Mouse (Mus musculus) midbrain, embryonic 13.5 days (tissue): ENCODE measurements around the gene Bcor. TPM values are rescaled to one million over a fixed set of nuclear protein-coding genes. Genes with fewer than 3 reads are reported as not detected.

Source experiments
- ATAC-seq: fragments of 200-750 bp; cut with Nextera tagmentation; 2 replicates; pipeline ENCODE4 v1.8.0; 2017; ENCODE audit warnings: mild to moderate bottlenecking, moderate TSS enrichment, moderate library complexity
- H3K27ac ChIP-seq: fragments of 300-500 bp; sonication (generic); 2 replicates; pipeline ENCODE4 v1.5.1; 2015; ENCODE audit warnings: inconsistent platforms, mild to moderate bottlenecking, moderate library complexity
- H3K27me3 ChIP-seq: fragments of 300-500 bp; sonication (generic); 2 replicates; pipeline ENCODE4 v1.6.1; 2015; ENCODE audit warnings: mild to moderate bottlenecking, inconsistent platforms
- H3K36me3 ChIP-seq: fragments of 300-500 bp; sonication (generic); 2 replicates; pipeline ENCODE4 v1.6.1; 2015; ENCODE audit warnings: mild to moderate bottlenecking, inconsistent platforms
- H3K4me1 ChIP-seq: fragments of 300-500 bp; sonication (generic); replicated peaks from 2 replicates; pipeline ENCODE4 v1.6.1; 2015; ENCODE audit warnings: inconsistent platforms
- H3K4me2 ChIP-seq: fragments of 300-500 bp; sonication (generic); replicated peaks from 2 replicates; pipeline ENCODE4 v1.6.1; 2015; ENCODE audit warnings: moderate library complexity, mild to moderate bottlenecking, inconsistent platforms
- H3K4me3 ChIP-seq: fragments of 300-500 bp; sonication (generic); replicated peaks from 2 replicates; pipeline ENCODE4 v1.5.1; 2015; ENCODE audit warnings: mild to moderate bottlenecking, inconsistent platforms
- H3K9ac ChIP-seq: fragments of 300-500 bp; sonication (generic); replicated peaks from 2 replicates; pipeline ENCODE4 v1.6.1; 2015; ENCODE audit warnings: mild to moderate bottlenecking, inconsistent platforms
- H3K9me3 ChIP-seq: fragments of 300-500 bp; sonication (generic); 2 replicates; pipeline ENCODE4 v1.6.1; 2016; ENCODE audit warnings: mild to moderate bottlenecking, inconsistent platforms
- WGBS: fragments of 180-500 bp; shearing (Covaris S2); methylation state at CpG from one replicate; pipeline ENCODE4 v1.1.7; 2015; 5-methylcytosine and 5-hydroxymethylcytosine counted together
- polyA plus RNA-seq: library from polyadenylated mRNA; unstranded; fragments of >200 nt; fragmentation: Nextera tagmentation; extraction: Ambion mirVana; gene quantifications from 2 replicates; pipeline ENCODE4 v1.2.1, GENCODE M21; 2015

The Bcor gene
- polyA plus RNA-seq, 1 experiment from 2014 or later = 25.4 TPM

DNA sequence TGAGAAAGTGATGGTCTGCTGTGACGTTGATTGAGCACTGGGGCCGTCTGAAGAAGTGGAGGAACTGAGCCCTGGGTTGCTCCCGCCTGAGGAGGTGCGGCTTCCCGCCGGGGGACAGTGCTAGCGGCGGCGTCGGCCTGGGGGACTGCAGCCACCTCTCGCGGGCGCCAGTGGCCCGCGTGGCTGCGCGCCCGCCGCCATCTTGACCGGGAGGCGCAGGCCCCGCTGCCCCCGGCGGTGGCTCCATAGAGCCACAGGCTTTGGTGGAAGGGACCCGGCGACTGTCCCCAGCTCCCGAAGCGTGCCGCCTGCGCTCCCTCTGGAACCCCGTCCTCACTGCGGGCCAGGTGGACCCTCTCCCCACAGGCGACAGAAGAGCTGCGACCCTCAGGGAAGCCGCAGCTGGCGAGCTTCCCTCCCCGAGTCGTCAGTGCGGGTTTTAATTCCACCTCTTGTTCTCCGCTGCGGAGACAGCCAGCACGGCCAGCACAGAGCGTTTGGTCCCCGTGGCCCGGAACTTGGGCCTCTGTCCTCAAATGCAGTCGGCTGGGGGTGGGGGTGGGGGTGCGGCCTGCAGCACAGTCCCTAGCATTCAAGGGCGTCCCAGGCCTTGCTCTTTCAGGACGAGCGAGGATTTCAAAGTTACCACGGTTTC, 19.9 kb downstream of the Bcor start:
- Histone ChIP-seq H3K27me3 (peaks cover 78% of the 10 kb centered on the region), H3K27ac (no peak overlapping the region), H3K4me2 (peak overlapping the region; percentile 56), H3K9me3 (no peaks in the 10 kb centered on the region), H3K4me1 (peaks cover 35% of the 10 kb centered on the region), H3K36me3 (no peaks in the 10 kb centered on the region), H3K4me3 (peak overlapping the region; percentile 34), H3K9ac (peak overlapping the region; percentile 49)
- no peak for ATAC-seq
- 3% methylated on average over 43 of the region's 51 CpGs for WGBS

DNA sequence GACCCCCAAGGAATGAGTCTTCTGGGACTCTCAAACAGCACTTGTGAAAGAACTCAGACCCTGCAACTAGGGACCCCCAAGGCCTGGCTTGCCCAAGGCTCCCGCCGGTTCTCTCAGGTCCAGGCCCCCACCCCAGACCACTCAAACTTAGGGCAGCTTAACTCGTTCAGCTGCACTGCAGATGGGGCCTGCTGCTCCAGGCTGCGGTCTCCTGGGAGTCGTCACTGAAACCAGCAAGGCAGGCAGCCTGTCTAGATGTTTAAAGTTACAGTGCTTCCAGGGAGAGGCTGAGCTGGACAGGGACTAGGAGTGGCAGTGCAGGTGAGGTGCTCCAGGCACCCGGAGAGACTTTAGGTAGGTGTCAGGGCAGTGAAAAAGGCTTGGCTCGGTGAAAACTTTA, 21.9 kb downstream of the Bcor start:
- H3K9ac ChIP-seq = no peak overlapping the region
- no peak overlapping the region for H3K4me2 ChIP-seq
- peaks cover 49% of the 10 kb centered on the region for H3K4me1 ChIP-seq
- H3K36me3 ChIP-seq = no peaks in the 10 kb centered on the region
- H3K27ac ChIP-seq = no peak overlapping the region
- WGBS = 17% methylated on average over 7 of the region's 7 CpGs
- no peaks in the 10 kb centered on the region for H3K9me3 ChIP-seq
- no peak overlapping the region for H3K4me3 ChIP-seq
- H3K27me3 ChIP-seq = peaks cover 89% of the 10 kb centered on the region
- no peak for ATAC-seq

DNA sequence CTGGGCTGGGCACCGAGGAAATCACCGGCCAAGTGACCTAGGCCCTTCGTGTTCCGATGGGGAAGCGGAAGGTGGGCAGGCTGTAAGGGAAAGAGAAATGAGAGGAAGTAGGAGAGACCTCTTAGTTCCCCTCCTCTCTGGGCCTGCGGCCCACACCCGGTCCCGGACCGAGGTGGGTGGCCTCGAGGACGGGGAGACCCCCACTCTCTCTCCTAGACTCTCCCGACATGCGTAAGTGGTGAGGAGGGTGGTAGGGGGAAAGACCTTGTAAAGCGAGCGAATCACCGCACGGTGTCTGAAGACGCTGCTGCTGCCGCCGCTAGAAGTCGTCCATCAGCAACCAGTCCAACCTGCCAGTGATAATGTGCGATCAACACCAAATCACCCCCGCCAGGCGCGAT, 23.0 kb downstream of the Bcor start:
- Histone ChIP-seq H3K4me1 (peaks cover 51% of the 10 kb centered on the region), H3K27me3 (peaks cover 90% of the 10 kb centered on the region), H3K9me3 (no peaks in the 10 kb centered on the region), H3K9ac (peak overlapping the region; percentile 65), H3K4me3 (peak overlapping the region; percentile 36), H3K4me2 (peak overlapping the region; percentile 64), H3K36me3 (no peaks in the 10 kb centered on the region), H3K27ac (peak overlapping the region; percentile 92)
- ATAC-seq = no peak
- WGBS = 1% methylated on average over 25 of the region's 25 CpGs

GRCm38 (mm10) chrX:12136261-12137101, 23.7 kb downstream of the Bcor start:
- 2% methylated on average over 50 of the region's 50 CpGs for WGBS
- H3K27me3 ChIP-seq = peaks cover 90% of the 10 kb centered on the region
- ATAC-seq = peak; percentile 40; the same call in 1 of the 2 replicates

DNA sequence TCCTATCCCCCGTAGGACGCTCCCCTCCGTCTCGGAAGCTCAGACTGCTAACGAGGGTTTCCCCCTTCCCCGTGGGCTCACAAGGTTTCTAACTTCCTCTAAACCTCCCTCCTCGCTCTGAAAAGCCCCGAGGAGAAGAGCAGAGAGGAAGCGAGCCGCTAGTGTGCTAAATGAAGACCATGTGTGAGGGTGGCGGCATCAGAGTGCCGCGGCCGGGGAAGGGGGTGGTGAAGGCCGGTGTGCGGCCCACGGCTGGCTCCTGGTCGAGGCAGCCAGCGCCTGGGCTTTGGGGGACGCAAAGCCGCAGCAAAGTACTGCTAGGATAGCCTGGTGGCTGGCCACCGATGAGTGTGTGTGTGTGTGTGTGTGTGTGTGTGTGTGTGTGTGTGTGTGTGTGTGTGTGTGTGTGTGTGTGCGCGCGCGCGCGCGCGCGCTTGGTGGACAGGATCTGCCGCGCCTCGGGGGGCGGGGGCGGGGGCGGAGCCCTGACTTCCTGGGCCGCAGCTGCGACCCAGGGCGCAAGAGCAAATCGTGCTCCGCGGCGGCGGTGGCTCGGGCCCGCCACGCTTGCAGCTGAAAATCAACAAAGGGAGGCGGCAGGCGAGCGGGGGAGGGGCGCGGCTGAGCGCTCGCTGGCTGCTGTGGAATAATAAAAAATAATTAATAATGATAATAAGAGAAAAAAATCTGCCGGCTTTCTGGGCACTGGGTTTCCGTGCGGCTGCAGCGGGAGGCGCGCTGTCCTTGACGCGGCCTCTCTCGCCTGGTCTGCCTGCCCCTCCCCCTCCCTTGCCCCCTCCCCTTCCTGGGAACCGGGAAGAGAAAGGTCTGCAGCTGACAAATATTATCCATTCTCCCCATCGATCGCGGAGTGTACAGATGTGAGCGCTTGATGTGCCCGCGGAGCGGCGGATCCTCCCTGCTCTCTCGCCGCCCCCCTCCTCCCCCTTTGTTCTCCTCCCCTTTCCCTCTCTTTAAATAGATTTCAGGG, 24.7 kb downstream of the Bcor start:
- H3K9me3 ChIP-seq = no peaks in the 10 kb centered on the region
- peak overlapping the region; percentile 65 for H3K9ac ChIP-seq
- peak overlapping the region; percentile 64 for H3K4me2 ChIP-seq
- ATAC-seq = peak; percentile 44
- H3K27me3 ChIP-seq = peaks cover 94% of the 10 kb centered on the region
- H3K27ac ChIP-seq = peak overlapping the region; percentile 92
- WGBS = 4% methylated on average over 32 of the region's 75 CpGs
- no peaks in the 10 kb centered on the region for H3K36me3 ChIP-seq
- peak overlapping the region; percentile 36 for H3K4me3 ChIP-seq
- peaks cover 51% of the 10 kb centered on the region for H3K4me1 ChIP-seq

More at GRCm38 (mm10) chrX:12136261-12137101, 23.7 kb downstream of the Bcor start:
- Histone ChIP-seq H3K9ac (peak overlapping the region; percentile 65), H3K36me3 (no peaks in the 10 kb centered on the region), H3K4me3 (peak overlapping the region; percentile 36), H3K4me2 (peak overlapping the region; percentile 64), H3K27ac (peak overlapping the region; percentile 92), H3K4me1 (peaks cover 51% of the 10 kb centered on the region), H3K9me3 (no peaks in the 10 kb centered on the region)

- Histone ChIP-seq H3K9me3 (no peaks in the 10 kb centered on the region), H3K4me3 (peak overlapping the region; percentile 36), H3K4me1 (peaks cover 52% of the 10 kb centered on the region), H3K4me2 (peak overlapping the region; percentile 64), H3K27ac (peak overlapping the region; percentile 92), H3K9ac (no peak overlapping the region), H3K36me3 (no peaks in the 10 kb centered on the region), H3K27me3 (peaks cover 94% of the 10 kb centered on the region)
- peak; percentile 15; the same call in 1 of the 2 replicates for ATAC-seq
- WGBS = 7% methylated on average over 19 of the region's 19 CpGs
Observed at GRCm38 (mm10) chrX:12134541-12134940, 25.6 kb downstream of the Bcor start.

GRCm38 (mm10) chrX:12133836-12134431, 26.2 kb downstream of the Bcor start:
- Histone ChIP-seq H3K9ac (peak overlapping the region; percentile 49; the same call in 1 of the 2 replicates), H3K27me3 (peaks cover 94% of the 10 kb centered on the region), H3K9me3 (no peaks in the 10 kb centered on the region), H3K36me3 (no peaks in the 10 kb centered on the region), H3K4me3 (peak overlapping the region; percentile 36), H3K27ac (peak overlapping the region; percentile 92), H3K4me2 (peak overlapping the region; percentile 64), H3K4me1 (peaks cover 58% of the 10 kb centered on the region)
- 4% methylated on average over 16 of the region's 21 CpGs for WGBS
- no peak for ATAC-seq

- Histone ChIP-seq H3K9me3 (no peaks in the 10 kb centered on the region), H3K27me3 (peaks cover 94% of the 10 kb centered on the region), H3K9ac (peak overlapping the region; percentile 49), H3K4me2 (peak overlapping the region; percentile 64), H3K4me1 (peaks cover 62% of the 10 kb centered on the region), H3K27ac (peak overlapping the region; percentile 62), H3K36me3 (no peaks in the 10 kb centered on the region), H3K4me3 (peak overlapping the region; percentile 36)
- peak; percentile 25; the same call in 1 of the 2 replicates for ATAC-seq
- 5% methylated on average over 47 of the region's 49 CpGs for WGBS
Observed at GRCm38 (mm10) chrX:12133178-12133835, 26.8 kb downstream of the Bcor start.

GRCm38 (mm10) chrX:12132541-12133177, 27.5 kb downstream of the Bcor start:
- no peaks in the 10 kb centered on the region for H3K9me3 ChIP-seq
- no peak overlapping the region for H3K27ac ChIP-seq
- WGBS = 40% methylated on average over 8 of the region's 8 CpGs
- no peak overlapping the region for H3K4me3 ChIP-seq
- H3K27me3 ChIP-seq = peaks cover 94% of the 10 kb centered on the region
- ATAC-seq = no peak
- H3K4me1 ChIP-seq = peaks cover 55% of the 10 kb centered on the region
- 0 out of 2 replicates have a peak overlapping the region, but pooled peaks have one; percentile 64 for H3K4me2 ChIP-seq
- no peak overlapping the region for H3K9ac ChIP-seq
- no peaks in the 10 kb centered on the region for H3K36me3 ChIP-seq
